Mouse (Mus musculus) NIH3T3 (cell line): ENCODE results near the gene Stoml1.

Source experiments
- DNase-seq: peaks from one replicate; pipeline ENCODE4 v3.0.0-alpha.2; 2012; ENCODE audit warnings: low read depth

Stoml1 gene

DNA sequence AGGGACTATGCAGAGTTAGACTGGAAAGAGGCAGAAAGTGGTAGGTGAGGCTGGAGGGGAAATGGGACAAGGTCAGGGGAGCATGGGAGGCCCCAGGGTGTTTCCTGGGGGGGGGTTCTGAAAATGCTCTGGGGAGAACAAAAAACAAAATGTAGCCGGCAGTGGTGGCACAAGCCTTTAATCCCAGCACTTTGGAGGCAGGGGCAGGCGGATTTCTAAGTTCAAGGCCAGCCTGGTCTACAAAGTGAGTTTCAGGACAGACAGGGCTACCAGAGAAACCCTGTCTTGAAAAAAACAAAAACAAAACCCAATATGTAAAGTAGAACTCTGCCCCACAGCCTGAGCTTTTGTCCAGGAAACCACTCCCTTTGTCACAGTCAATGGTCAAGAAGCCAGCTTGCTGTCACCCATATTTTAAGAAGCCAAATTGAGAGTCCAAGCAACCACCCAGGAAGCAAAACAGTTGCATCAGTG, 19.1 kb downstream of the Stoml1 start:
- DNase-seq: no peak

DNA sequence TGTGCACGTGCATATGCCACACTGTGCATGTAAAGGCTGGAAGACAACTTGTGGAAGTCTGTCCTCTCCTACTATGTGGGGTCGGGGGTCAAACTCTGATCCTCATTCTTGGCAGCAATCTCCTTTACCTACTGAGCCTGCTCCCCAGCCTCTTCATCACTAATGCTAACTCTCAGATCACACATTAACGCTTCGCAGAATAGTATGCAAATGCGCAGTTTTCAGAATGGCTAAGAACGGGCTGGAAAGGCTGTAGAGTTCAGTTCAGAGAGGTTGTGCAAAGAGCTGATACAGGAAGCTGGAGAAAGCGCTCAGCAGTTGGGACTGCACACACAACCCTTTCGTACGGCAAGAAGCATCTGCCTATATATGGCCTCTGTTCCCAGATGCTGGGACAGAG, 19.9 kb downstream of the Stoml1 start:
- DNase-seq: no peak

DNA sequence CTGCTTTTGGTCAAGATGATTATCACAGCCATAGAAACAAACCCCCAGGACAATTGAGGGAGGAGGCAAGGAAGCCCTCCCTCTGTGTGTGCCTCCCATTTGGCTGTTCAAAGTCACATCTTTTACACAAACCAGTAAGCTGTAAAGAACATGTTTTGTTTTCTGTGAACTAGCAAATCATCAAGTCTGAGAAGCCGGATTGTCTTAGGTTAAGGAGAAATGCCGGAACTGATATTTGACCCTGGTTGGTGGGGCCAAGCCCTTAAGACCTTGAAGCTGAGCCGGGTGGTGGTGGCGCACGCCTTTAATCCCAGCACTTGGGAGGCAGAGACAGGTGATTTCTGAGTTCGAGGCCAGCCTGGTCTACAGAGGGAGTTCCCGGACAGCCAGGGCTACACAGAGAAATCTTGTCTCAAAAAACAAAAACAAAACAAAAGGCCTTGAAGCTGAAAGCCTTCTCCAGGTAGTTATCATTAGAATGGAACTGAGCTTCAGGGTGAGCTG, 21.2 kb downstream of the Stoml1 start:
- no peak for DNase-seq

DNA sequence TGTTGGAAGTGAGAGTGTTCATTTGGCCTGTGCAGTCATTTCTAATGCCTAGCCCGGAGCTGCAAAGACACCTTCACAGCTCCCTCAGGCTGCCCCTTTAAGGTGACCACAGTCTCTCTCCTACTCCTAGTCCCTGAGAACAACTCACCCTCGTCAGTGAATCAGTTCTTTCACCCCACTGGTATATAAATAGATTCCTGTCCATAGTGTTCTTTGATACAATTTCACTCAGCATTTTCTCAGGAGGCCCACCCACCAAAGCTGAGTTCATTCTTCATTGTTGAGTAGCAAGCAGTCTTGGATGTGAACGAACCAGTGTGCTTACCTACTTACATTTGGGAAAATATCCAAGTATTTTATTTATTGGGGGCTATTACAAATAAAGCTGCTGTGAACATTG, 21.7 kb downstream of the Stoml1 start:
- peak; percentile 51 for DNase-seq

DNA sequence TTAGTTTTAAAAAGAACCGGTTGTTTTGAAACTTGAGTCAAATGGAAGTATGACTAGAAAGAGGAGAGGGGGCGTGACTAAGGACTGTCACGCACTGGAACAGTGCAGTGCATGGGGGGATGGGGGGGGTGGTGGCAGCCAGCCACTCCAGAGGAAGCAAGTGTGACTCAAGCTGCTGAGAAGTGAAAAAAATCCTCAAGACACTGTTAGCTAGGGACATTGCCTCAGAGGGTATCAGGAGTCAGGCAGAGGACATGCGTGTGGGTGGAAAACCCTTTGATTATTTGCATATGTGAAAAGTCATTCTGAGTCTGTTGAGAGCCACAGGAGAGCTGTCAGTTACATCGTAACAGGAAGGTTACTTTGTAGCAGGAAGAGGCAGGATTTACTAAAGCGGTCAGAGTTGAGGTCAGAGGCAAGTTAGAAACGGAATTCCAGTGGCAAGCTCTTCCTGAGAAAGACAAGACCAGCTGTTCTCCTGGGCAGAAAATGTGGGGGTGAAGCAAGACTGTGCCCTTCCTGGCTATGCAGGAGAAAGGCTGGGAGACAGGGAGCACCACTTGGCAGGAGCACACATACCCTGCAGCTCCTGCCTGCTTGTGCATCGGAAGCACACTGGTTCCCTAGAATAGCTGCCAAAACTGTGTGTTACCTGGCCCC, 22.3 kb downstream of the Stoml1 start:
- peak; percentile 80 for DNase-seq

DNA sequence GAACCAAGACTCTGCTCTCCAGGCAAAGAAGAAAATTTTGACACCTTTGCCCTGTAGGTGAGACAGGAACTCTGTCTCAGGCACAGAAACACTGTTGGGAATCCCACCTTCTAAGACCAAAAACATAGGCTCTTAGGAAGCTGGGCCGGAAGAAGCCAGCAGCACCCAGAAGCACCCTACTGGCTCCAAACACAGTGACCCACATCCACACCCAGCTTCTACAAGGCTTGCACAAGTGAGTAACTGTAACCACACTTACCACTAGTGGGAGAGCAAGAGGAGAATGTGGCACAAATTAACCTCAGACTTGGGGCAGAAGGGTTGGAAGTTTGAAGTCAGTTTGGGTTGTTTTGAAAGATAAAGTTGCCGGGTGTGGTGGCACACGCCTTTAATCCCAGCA, 22.8 kb downstream of the Stoml1 start:
- DNase-seq: peak; percentile 61

DNA sequence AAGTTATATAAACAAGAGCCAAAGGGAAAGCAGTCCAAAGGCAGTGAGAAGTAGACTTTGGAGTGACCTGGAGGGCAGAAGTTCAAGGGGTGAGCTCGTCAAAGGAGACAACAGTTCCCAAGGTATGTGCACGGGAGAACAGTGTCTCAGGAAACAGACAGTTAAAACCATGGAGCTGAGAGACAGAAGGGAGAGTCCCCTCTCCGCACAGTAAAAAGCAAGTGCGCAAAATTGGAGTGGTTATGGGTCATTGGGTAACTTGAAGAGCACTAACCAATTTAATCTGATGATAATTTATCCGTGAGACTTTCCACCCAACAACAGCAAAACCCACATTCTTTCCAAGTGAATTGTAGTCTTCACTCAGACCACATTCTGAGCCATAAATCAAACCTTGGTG, 23.4 kb downstream of the Stoml1 start:
- peak; percentile 84 for DNase-seq

DNA sequence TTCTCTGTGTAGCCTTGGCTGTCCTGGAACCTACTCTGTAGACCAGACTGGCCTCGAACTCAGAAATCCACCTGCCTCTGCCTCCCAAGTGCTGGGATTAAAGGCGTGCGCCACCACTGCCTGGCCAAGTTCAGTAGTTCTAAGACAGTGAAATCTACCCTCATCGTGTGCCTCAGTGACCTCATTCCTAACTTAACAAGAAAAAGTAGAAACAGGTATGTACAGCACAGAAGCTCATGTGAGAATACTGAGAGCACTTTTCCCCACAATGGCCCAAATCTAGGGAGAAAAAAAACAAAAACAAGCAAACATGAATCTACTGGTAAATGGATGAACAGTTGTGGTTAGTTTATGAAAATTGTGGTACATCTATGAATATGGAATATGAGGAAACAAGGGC, 25.3 kb downstream of the Stoml1 start:
- no peak for DNase-seq

DNA sequence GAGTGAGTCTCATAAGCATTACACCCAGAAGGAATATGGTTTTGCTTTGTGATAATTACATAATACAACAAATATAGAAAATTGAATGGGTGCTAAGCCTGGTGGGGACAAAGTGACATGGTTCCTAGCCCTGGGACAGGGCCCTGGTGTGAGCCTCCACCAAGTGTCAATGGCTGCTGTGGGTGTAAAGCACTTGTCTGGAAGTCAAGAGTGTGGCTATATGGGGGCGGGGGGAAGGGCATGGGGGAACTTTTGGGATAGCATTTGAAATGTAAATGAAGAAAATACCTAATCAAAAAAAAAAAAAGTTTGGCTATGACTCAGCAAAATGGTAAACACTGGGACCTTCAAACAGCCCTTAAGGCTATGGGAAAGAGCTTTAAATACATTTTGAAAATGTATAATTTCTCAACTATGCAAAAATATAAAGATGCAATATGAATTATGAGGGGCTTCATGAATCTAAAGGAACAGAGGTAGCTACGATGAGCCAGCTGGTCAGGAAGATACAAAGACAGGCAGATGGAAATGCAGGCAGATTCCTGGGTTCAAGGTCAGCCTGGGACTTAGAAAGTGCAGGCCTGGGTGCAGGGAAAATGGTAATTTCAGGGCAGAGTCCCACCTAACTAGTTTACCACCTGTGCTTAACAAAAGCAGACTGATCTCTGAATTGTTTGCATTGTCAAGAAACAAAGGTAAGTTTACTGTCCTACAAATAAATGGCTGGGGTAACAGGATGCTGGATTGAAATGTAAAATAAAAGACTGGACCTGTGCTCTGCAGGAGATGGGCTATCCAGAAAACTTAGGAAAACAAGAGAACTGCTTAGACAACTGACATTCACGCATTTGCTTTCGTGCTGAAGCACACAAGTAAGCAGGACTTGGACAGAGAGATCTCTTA, 26.1 kb downstream of the Stoml1 start:
- no peak for DNase-seq

DNA sequence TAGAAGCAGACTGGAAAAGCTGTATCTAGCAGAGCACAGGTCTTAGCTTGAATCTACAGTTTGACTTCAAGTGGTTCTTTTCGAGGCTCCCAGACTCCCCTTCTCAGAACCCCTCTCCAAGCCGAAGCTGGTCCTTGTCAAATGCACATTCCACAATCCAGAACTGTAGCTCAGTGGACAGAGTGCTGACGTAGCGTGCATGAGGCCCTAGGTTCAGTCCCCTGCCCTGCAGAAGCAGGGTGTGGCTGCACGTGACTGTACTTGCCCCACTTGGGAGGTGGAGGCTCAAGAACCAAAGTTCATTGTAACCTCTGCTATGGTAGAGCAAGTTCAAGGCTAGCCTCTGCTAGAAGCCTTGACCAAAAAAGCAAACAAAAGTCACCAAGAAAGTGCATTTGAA, 26.8 kb downstream of the Stoml1 start:
- no peak for DNase-seq

DNA sequence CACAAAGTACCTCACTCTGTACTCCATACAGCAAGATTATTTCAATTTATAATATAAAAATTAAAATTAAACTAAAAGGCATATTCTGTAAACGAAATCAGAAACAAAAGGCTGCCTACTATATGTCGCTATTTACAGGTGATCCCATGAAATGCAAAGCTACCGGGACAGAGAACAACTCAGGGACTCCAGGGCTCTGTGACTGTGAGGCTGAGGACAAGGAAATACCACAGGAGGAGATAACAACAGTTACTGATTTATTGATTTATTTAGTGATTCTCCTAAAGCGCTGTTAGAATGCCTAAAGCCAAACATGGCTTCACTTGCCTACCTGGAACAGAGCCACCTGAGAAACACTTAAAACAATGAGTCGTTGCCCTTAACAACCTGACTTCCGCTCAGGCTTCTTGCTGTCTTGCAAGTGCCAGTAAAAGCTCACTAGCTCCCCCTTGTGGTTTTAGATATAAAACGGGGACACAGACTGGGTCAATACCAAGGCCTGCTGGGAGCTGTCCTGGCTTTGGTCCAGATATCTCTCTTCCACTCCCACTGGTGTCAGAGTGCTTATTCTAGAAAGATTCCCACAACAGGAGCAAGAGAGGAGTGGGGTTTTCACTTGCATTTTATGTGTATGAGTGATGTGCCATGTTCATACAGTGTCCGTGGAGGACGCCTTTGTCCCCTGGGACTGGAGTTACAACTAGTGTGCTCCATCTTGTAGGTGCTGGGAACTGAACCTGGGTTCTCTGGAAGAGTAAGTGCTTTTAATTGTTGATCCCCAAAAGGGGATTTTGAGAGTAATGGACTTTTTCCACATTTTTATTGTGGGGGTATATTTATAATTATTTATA, 27.5 kb downstream of the Stoml1 start:
- DNase-seq: peak; percentile 93

DNA sequence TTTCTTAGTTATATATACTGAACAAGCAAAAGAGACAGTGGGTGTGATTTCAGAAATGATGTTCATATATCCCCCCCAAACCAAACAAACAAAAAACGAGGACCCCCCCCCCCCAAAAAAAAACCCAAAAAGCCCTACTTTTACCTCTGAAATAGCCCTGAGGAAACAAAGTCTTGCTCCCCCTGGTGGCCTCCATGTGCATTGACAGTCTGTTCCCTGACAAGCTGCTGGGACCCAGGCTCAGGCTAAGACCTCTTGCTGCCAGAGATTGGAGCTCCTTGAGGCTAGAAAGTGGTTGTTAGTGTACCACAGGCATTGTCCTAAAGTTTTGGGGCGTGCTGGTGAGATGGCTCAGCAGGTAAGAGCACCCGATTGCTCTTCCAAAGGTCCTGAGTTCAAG, 28.6 kb downstream of the Stoml1 start:
- DNase-seq: peak; percentile 47

DNA sequence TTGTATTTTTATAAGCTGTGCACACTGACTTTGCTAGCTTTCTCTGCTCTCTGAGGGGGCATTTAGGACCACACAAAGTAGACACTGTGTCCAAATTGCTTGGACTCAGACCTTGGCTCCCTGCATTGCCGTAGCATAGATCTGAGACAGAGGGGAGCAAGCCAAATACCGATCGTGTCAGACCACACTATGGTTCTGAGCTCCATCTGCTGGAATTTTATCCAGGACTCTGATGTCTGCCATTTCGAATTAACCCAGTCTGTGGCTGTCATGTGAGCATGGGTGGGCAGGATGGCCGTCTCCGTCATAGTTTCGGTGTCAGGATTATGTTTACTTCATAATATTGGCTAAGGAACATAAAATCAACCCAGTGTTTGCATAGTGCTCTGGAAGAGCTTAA, 30.5 kb downstream of the Stoml1 start:
- peak; percentile 43 for DNase-seq

DNA sequence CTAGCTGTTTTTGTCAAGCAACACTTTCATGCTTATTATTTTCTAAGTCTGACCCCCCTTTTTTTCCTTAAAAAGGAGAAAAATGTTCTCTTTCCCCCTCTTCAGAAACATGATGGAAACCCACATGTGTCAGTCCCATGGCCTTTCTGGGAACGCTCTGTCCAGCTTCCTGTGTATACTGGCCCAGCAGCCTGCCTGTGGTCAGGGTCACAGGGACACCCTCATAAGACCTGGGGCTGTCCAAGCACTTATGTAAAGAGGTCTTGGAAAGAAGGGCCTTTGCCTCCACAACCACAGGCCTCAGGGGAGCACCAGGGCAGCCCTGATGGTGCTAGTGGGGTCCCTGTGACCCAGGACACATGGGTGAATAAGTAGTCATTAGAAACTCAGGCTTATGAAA, 36.1 kb downstream of the Stoml1 start:
- DNase-seq: no peak

DNA sequence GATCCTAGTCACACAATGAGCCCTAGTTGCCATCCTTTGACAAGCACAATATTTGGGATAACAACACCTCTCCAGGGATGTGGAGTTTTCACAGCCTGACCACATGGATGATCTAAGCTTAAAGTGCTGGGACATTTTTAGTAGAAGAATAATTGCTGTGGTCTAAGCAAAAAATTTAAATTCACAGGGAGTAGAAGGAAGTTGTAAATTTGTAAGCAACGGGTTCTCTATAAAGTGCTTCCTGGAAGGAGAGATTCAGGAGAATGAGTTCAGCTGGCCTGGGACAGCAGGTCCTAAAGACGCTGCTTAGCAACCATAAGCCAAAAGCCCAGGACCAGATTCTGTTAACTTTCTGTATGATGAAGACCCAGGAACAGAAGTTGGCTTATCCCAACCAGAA, 36.9 kb downstream of the Stoml1 start:
- DNase-seq: no peak

DNA sequence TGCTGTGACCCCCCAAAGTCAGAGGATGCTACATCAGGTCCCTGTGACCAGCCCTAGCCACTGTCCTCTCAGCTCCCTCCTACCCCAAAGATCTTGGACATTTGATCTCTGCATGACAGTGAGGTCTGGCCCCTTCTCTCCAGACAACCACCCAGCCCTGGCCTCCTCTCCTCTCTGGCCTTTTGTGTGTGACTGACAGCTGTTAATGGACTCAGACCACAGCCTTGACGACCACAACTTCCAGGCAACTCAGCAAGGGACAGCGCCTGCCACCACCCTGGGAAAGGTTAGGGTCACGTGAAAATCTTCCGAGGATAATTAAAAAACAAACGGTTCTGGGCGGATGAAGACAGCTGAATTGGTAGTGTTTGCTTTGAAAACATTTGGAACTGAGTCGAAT, 41.6 kb downstream of the Stoml1 start:
- DNase-seq: no peak

DNA sequence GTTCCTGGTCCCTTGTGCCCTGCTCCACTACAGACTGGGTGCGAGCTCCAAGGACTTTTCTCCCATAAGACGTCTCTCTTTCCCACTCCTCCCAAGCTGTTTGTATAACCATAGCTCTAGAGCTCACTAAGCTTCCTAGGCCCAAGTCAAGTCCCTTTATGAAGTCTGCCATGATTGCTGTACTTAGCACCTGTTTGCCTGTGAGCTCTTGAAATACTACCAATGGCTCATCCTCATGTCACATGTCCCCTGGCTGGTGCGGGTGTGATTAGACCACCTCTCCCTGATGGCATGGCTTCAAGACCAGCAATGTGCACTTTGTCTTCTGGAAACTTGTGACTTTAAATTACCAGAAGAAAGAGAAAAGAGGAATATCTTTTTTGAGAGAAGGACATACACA, 42.4 kb downstream of the Stoml1 start:
- no peak for DNase-seq

DNA sequence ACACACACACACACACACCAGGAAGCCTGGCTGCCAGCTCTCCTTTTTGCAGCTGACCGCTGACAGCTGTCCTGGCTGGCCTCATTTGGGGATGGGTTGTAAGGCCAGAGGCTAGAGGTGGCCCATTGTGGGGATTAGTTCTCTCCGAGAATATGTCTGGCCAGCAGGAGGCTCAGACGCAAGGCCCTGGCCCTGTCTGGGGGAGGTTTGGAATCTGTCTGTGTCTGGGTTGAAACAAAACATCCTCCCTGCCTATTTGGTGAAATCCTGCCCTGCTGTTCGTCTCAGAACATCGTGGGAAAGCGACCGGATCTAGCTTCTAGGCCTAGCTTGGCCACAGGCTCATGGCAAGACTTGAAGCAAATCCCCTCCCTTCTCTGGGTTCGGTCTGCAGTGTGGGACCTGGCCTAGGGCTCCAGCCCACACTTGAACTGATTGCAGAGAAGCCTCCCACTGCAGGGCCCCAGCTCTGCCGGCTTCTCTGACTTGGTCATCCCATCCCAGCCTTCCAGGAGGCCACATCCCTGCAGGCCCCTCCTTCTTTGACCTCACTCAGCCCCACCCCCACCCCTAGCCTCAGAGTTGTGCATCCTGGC, 42.9 kb downstream of the Stoml1 start:
- no peak for DNase-seq

DNA sequence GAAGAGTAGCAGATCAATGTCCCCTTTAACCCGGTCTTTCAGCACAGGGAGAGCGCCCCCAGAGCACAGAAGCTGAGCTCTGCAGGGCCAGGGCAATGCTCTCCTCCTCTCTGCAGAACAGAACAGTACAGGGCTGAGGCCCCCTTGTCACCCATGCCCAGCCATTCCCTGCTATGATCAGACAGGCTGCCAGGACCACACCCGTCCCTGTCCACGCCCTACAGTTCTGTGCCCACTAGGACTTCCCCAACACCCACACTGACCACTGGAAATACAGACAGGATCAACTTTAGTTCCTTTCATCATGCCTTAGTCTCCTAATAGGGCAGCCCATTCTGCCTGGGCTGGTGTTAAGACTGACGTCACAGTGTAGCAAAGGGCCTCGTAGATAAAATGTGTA, 44.1 kb downstream of the Stoml1 start:
- DNase-seq: no peak

DNA sequence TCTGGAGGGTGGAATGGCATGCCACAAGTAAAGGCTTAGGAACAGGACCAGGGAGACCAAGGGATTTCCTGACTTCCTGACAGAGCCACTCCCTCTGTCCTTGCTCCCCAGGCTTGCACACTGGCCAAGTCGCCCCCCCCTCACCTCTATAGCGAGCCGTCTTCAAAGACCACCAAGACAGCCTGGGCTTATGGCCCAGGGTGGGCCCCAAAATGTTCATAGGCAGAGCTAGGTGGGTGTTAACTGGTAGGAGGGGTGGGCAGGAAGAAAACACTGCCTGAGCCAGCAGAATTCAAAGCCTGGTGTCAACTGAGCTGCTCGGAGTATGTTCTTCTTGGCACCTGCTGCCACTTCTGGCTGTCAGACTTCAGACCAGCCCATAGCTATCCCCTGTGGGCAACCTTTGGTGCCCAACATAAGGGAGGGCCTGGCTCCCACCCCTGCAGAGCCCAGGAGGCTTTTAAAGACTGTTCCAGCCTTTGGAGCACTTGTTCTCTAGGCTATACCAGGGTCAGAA, 45.1 kb downstream of the Stoml1 start:
- DNase-seq: no peak

DNA sequence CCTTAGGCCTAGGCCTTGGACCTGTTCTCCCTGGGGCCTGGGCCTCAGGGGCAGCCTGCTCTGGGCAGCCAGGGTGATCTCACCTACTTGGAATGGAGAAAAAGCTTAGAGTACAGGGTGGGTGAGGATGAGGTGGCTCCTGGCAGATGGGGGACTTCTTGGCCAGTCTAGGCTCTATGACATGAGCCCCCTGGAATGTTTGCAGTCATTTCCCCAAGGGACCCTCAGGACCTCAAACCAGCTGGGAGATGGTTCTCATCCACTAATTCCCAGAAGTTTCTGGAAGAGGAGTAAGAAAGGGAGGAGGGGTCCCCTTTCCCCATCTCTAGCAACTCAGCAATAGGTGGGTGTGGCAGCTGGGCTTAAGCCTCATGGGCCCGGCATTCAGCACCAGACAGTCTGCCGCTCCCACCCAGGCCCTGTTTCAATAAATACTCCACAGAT, 46.4 kb downstream of the Stoml1 start:
- peak; percentile 87 for DNase-seq

DNA sequence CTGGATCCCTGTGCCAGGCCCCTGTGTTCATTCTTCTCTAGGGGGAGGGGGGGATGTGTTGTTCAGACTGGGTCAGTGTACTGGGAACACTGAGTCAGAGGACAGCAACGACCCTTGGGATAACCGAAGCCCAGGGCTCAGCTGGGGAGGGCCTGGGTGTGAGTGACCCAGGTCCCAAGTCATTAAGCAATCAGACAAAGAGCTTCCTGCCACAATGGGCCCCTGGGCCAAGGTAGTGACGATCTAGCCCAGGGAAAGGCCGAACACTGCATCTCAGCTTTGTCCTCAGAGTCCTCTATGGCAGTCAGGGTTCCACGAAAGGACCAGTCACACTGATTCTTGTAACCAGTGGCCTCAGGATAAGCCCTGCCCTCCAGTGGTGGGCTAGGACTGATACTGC, 50.2 kb downstream of the Stoml1 start:
- DNase-seq: no peak
